ENCODE assay signal across 10 mouse cellular contexts in the genomic region with DNA sequence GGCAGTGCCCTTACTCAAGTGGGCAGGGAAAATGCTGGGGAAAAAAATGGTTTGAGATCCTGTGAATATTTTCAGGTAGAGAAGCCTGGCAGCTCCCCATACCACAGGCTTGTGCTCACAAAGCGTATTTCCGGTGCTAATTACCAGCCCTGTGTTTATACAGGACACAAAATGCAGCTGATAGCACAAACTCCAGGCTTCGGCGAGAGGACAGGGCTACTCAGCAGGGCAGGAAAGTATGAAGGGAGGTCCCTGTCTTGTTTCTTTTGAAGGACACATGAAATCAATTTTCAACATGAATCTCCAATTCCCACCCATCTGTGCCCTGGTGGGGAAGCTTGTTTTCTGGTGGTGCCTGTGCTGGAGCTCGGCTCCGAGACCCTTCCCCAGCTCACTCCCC.
A peak's percentile ranks its signal among the peaks of the same experiment; 100 is the strongest.
DNase-seq lines count a peak whose midpoint lies in the region; ATAC-seq lines count a peak whose summit lies in the region.
"Had no signal": no experiment of that assay in that cellular context is flagged by ENCODE, and none has a peak within 500 bp of the region (broad histone marks: within the 10 kb centered on the region; RNA-seq: fewer than 3 reads in every experiment).

No protein-coding gene starts in this region.

- no peaks in the 10 kb centered on the region for H3K36me3 ChIP-seq in heart, embryonic 12.5 days
- no peaks in the 10 kb centered on the region for H3K36me3 ChIP-seq in intestine, embryonic 15.5 days
- no peaks in the 10 kb centered on the region for H3K36me3 ChIP-seq in stomach, embryonic 14.5 days (ENCODE audit: control insufficient read depth, insufficient read depth, low read length)

- intact Hi-C loops in heart, postnatal 36 days (cut with DNase I), result no loop called here

- WGBS in heart, embryonic 12.5 days, result 48% methylated on average over 6 of the region's 6 CpGs
- 29% methylated on average over 6 of the region's 6 CpGs for WGBS in intestine, embryonic 15.5 days
- WGBS in stomach, embryonic 14.5 days, result 31% methylated on average over 6 of the region's 6 CpGs

- no peak for DNase-seq in heart, postnatal 36 days
- peak; percentile 34 for DNase-seq in lung, postnatal 10 days
- DNase-seq in lung, adult 18-20 months, result no peak
- DNase-seq in layer of hippocampus, adult 9-11 months, result no peak
- DNase-seq: adrenal gland, adult 8-10 months; gastrocnemius, postnatal 25 days had no signal

- H3K4me3 ChIP-seq in heart, embryonic 12.5 days, result no peak overlapping the region
- H3K4me3 ChIP-seq in intestine, embryonic 15.5 days (replicated peaks), result no peak overlapping the region
- H3K4me3 ChIP-seq in stomach, embryonic 14.5 days (ENCODE audit: low read depth, low read length), result no peak overlapping the region

- H3K4me2 ChIP-seq in heart, embryonic 12.5 days, result no peak overlapping the region
- no peak overlapping the region for H3K4me2 ChIP-seq in intestine, embryonic 15.5 days (replicated peaks)
- no peak overlapping the region for H3K4me2 ChIP-seq in stomach, embryonic 14.5 days (replicated peaks; ENCODE audit: low read depth, low read length)

- peak overlapping the region; percentile 80 for H3K27ac ChIP-seq in heart, embryonic 12.5 days (ENCODE audit: poor library complexity, severe bottlenecking)
- H3K27ac ChIP-seq in intestine, embryonic 15.5 days, result peak overlapping the region; percentile 89
- peak overlapping the region; percentile 98 for H3K27ac ChIP-seq in stomach, embryonic 14.5 days (ENCODE audit: low read length)

- H3K4me1 ChIP-seq in heart, embryonic 12.5 days (replicated peaks), result peaks cover 86% of the 10 kb centered on the region
- peaks cover 45% of the 10 kb centered on the region for H3K4me1 ChIP-seq in intestine, embryonic 15.5 days (replicated peaks)
- H3K4me1 ChIP-seq in stomach, embryonic 14.5 days (ENCODE audit: control insufficient read depth, insufficient read depth, low read length), result peaks cover 67% of the 10 kb centered on the region

- ATAC-seq in heart, embryonic 12.5 days (ENCODE audit: insufficient number of reproducible peaks, low FRiP score), result no peak
- ATAC-seq in intestine, embryonic 15.5 days, result no peak
- ATAC-seq in stomach, embryonic 14.5 days (ENCODE audit: insufficient number of reproducible peaks, insufficient read depth, low FRiP score, low read depth), result no peak
- no peak for ATAC-seq in cerebellum, adult (ENCODE audit: insufficient number of reproducible peaks, low FRiP score, low TSS enrichment)

- no peak overlapping the region for H3K9ac ChIP-seq in heart, embryonic 12.5 days
- H3K9ac ChIP-seq in intestine, embryonic 15.5 days, result no peak overlapping the region
- H3K9ac ChIP-seq in stomach, embryonic 14.5 days (replicated peaks; ENCODE audit: low read depth, low read length), result no peak overlapping the region

- no peaks in the 10 kb centered on the region for H3K27me3 ChIP-seq in heart, embryonic 12.5 days (replicated peaks)
- no peaks in the 10 kb centered on the region for H3K27me3 ChIP-seq in intestine, embryonic 15.5 days (replicated peaks)
- no peaks in the 10 kb centered on the region for H3K27me3 ChIP-seq in stomach, embryonic 14.5 days (ENCODE audit: control insufficient read depth, insufficient read depth, low read length)

- H3K9me3 ChIP-seq in heart, embryonic 12.5 days (replicated peaks), result no peaks in the 10 kb centered on the region
- H3K9me3 ChIP-seq in intestine, embryonic 15.5 days, result no peaks in the 10 kb centered on the region
- H3K9me3 ChIP-seq in stomach, embryonic 14.5 days (ENCODE audit: control insufficient read depth, low read depth, low read length), result no peaks in the 10 kb centered on the region
